Mouse (Mus musculus): ENCODE measurements around the gene Gtf2ird1. TPM values are rescaled to one million over a fixed set of nuclear protein-coding genes. Genes with fewer than 3 reads are reported as not detected.
A peak's percentile ranks its signal among the peaks of the same experiment; 100 is the strongest.
"Not testable (repeated sequence)": the region's sequence is repeated elsewhere in the genome, so short reads cannot be mapped to it uniquely, and the experiment has no call there.

Gtf2ird1 gene
- total RNA-seq, 2 experiments from 2014 or later = 35.6 to 46.3 TPM

GRCm38 (mm10) chr5:134410307-134410836 is 46.1 kb downstream of the Gtf2ird1 start:
- DNase-seq (ENCODE audit: low spot score in 2 of 2) = no peak

GRCm38 (mm10) chr5:134409606-134410306 is 46.8 kb downstream of the Gtf2ird1 start:
- no peak for DNase-seq (ENCODE audit: low spot score in 2 of 2)

GRCm38 (mm10) chr5:134408119-134408518 is 48.4 kb downstream of the Gtf2ird1 start:
- DNase-seq (ENCODE audit: low spot score in 2 of 2) = no peak

- peak; percentile 44 to 65 for DNase-seq (ENCODE audit: low spot score in 2 of 2)
These were observed 54.7 kb downstream of the Gtf2ird1 start for GRCm38 (mm10) chr5:134401841-134402240.

- DNase-seq (ENCODE audit: low spot score in 2 of 2) = no peak
These were observed 58.9 kb downstream of the Gtf2ird1 start for GRCm38 (mm10) chr5:134397434-134398163.

GRCm38 (mm10) chr5:134396519-134396918 is 60.0 kb downstream of the Gtf2ird1 start:
- no peak for DNase-seq (ENCODE audit: low spot score in 2 of 2)

- DNase-seq (ENCODE audit: low spot score in 2 of 2) = peak; percentile 19 to 28
These were observed 61.9 kb downstream of the Gtf2ird1 start for GRCm38 (mm10) chr5:134394624-134395023.

- no peak for DNase-seq (ENCODE audit: low spot score in 2 of 2)
These were observed 62.9 kb downstream of the Gtf2ird1 start for GRCm38 (mm10) chr5:134393624-134394023.

GRCm38 (mm10) chr5:134385106-134385505 is 71.4 kb downstream of the Gtf2ird1 start:
- DNase-seq (ENCODE audit: low spot score in 2 of 2) = peak; percentile 74

- DNase-seq (ENCODE audit: low spot score in 2 of 2) = no peak
These were observed 81.3 kb downstream of the Gtf2ird1 start for GRCm38 (mm10) chr5:134375256-134375655.

GRCm38 (mm10) chr5:134374546-134374945 is 82.0 kb downstream of the Gtf2ird1 start:
- no peak for DNase-seq (ENCODE audit: low spot score in 2 of 2)

GRCm38 (mm10) chr5:134373912-134374488 is 82.5 kb downstream of the Gtf2ird1 start:
- peak; percentile 52 to 71 for DNase-seq (ENCODE audit: low spot score in 2 of 2)

GRCm38 (mm10) chr5:134372926-134373658 is 83.4 kb downstream of the Gtf2ird1 start:
- no peak for DNase-seq (ENCODE audit: low spot score in 2 of 2)

GRCm38 (mm10) chr5:134371511-134372289 is 84.8 kb downstream of the Gtf2ird1 start:
- no peak for DNase-seq (ENCODE audit: low spot score in 2 of 2)

- DNase-seq (ENCODE audit: low spot score in 2 of 2) = no peak
These were observed 85.7 kb downstream of the Gtf2ird1 start for GRCm38 (mm10) chr5:134370831-134371230.

- DNase-seq (ENCODE audit: low spot score in 2 of 2) = no peak
These were observed 97.4 kb downstream of the Gtf2ird1 start for GRCm38 (mm10) chr5:134359101-134359500.

GRCm38 (mm10) chr5:134355372-134355771 is 101.1 kb downstream of the Gtf2ird1 start:
- not testable (repeated sequence) for DNase-seq (ENCODE audit: low spot score in 2 of 2)

GRCm38 (mm10) chr5:134353117-134353516 is 103.4 kb downstream of the Gtf2ird1 start:
- no peak for DNase-seq (ENCODE audit: low spot score in 2 of 2)

- DNase-seq (ENCODE audit: low spot score in 2 of 2) = peak in 1 of 2 experiments; percentile 18
These were observed 104.0 kb downstream of the Gtf2ird1 start for GRCm38 (mm10) chr5:134352527-134353001.

- DNase-seq (ENCODE audit: low spot score in 2 of 2) = peak in 1 of 2 experiments; percentile 44
These were observed 105.9 kb downstream of the Gtf2ird1 start for GRCm38 (mm10) chr5:134350660-134351059.
